Mouse (Mus musculus) midbrain, embryonic 15.5 days (tissue): ENCODE data around the gene Dynlrb2. TPM values are rescaled to one million over a fixed set of nuclear protein-coding genes. Genes with fewer than 3 reads are reported as not detected.

ENCODE experiments used
- ATAC-seq: fragments of 200-750 bp; cut with Nextera tagmentation; replicated peaks from 2 replicates; pipeline ENCODE4 v1.8.0; 2017; ENCODE audit warnings: moderate TSS enrichment
- H3K27ac ChIP-seq: fragments of 300-500 bp; sonication (generic); 2 replicates; pipeline ENCODE4 v1.5.1; 2015; ENCODE audit warnings: mild to moderate bottlenecking, inconsistent platforms
- H3K27me3 ChIP-seq: fragments of 300-500 bp; sonication (generic); replicated peaks from 2 replicates; pipeline ENCODE4 v1.6.1; 2015; ENCODE audit warnings: inconsistent platforms
- H3K36me3 ChIP-seq: fragments of 300-500 bp; sonication (generic); replicated peaks from 2 replicates; pipeline ENCODE4 v1.6.1; 2015; ENCODE audit warnings: inconsistent platforms
- H3K4me1 ChIP-seq: fragments of 300-500 bp; sonication (generic); 2 replicates; pipeline ENCODE4 v1.6.1; 2015; ENCODE audit warnings: inconsistent platforms
- H3K4me2 ChIP-seq: fragments of 300-500 bp; sonication (generic); 2 replicates; pipeline ENCODE4 v1.6.1; 2015; ENCODE audit warnings: inconsistent platforms, mild to moderate bottlenecking, moderate library complexity
- H3K4me3 ChIP-seq: fragments of 300-500 bp; sonication (generic); 2 replicates; pipeline ENCODE4 v1.5.1; 2015; ENCODE audit warnings: mild to moderate bottlenecking, inconsistent platforms
- H3K9ac ChIP-seq: fragments of 300-500 bp; sonication (generic); 2 replicates; pipeline ENCODE4 v1.6.1; 2015; ENCODE audit warnings: mild to moderate bottlenecking, inconsistent platforms
- H3K9me3 ChIP-seq: fragments of 300-500 bp; sonication (generic); 2 replicates; pipeline ENCODE4 v1.6.1; 2016; ENCODE audit warnings: inconsistent platforms
- WGBS: fragments of 180-500 bp; shearing (Covaris S2); methylation state at CpG from one replicate; pipeline ENCODE4 v1.1.7; 2015; ENCODE audit warnings: mixed read lengths; 5-methylcytosine and 5-hydroxymethylcytosine counted together
- polyA plus RNA-seq: library from polyadenylated mRNA; unstranded; fragments of >200 nt; fragmentation: Nextera tagmentation; extraction: Ambion mirVana; gene quantifications from 2 replicates; pipeline ENCODE4 v1.2.1, GENCODE M21; 2015

Gene Dynlrb2
- polyA plus RNA-seq: 13.0 and 15.2 TPM in 2 replicates

- H3K4me1 ChIP-seq: peaks cover 10% of the 10 kb centered on the region
- peak within 1 kb of the TSS; percentile 67 for H3K4me2 ChIP-seq
- no peaks in the 10 kb centered on the region for H3K36me3 ChIP-seq
- WGBS: 8% methylated on average over 19 of the region's 19 CpGs
- H3K27ac ChIP-seq: peak within 1 kb of the TSS; percentile 60; the same call in 1 of the 2 replicates
- no peaks in the 10 kb centered on the region for H3K9me3 ChIP-seq
- ATAC-seq: peak; percentile 93
- H3K27me3 ChIP-seq: no peaks in the 10 kb centered on the region
- H3K4me3 ChIP-seq: peak within 1 kb of the TSS; percentile 46
- peak within 1 kb of the TSS; percentile 54 for H3K9ac ChIP-seq
Measured at GRCm38 (mm10) chr8:116504477-116505120, at the start of gene Dynlrb2. TSS of gene Dynlrb2 (plus strand) at chr8:116504974.

- no peak overlapping the region for H3K27ac ChIP-seq
- ATAC-seq: no peak
- no peak overlapping the region for H3K9ac ChIP-seq
- no peaks in the 10 kb centered on the region for H3K36me3 ChIP-seq
- H3K9me3 ChIP-seq: no peaks in the 10 kb centered on the region
- H3K4me1 ChIP-seq: no peaks in the 10 kb centered on the region
- 85% methylated on average over 11 of the region's 11 CpGs for WGBS
- H3K27me3 ChIP-seq: no peaks in the 10 kb centered on the region
- no peak overlapping the region for H3K4me2 ChIP-seq
- H3K4me3 ChIP-seq: no peak overlapping the region
Measured at GRCm38 (mm10) chr8:116458569-116458968, 46.2 kb upstream of the Dynlrb2 start.

GRCm38 (mm10) chr8:116461472-116461871, 43.3 kb upstream of the Dynlrb2 start:
- H3K4me1 ChIP-seq: no peaks in the 10 kb centered on the region
- no peaks in the 10 kb centered on the region for H3K36me3 ChIP-seq
- 82% methylated on average over 4 of the region's 4 CpGs for WGBS
- no peaks in the 10 kb centered on the region for H3K9me3 ChIP-seq
- no peak overlapping the region for H3K27ac ChIP-seq
- H3K4me3 ChIP-seq: no peak overlapping the region
- no peak overlapping the region for H3K9ac ChIP-seq
- no peaks in the 10 kb centered on the region for H3K27me3 ChIP-seq
- H3K4me2 ChIP-seq: no peak overlapping the region
- ATAC-seq: no peak

- Histone ChIP-seq H3K36me3 (no peaks in the 10 kb centered on the region), H3K4me3 (no peak overlapping the region), H3K27me3 (no peaks in the 10 kb centered on the region), H3K4me2 (no peak overlapping the region), H3K4me1 (no peaks in the 10 kb centered on the region), H3K9me3 (no peaks in the 10 kb centered on the region), H3K9ac (no peak overlapping the region), H3K27ac (no peak overlapping the region)
- ATAC-seq: no peak
- WGBS: 84% methylated on average over 7 of the region's 7 CpGs
Measured at GRCm38 (mm10) chr8:116466586-116466985, 38.2 kb upstream of the Dynlrb2 start.

GRCm38 (mm10) chr8:116467027-116467426, 37.7 kb upstream of the Dynlrb2 start:
- Histone ChIP-seq H3K4me2 (no peak overlapping the region), H3K4me3 (no peak overlapping the region), H3K36me3 (no peaks in the 10 kb centered on the region), H3K9ac (no peak overlapping the region), H3K27me3 (no peaks in the 10 kb centered on the region), H3K4me1 (no peaks in the 10 kb centered on the region), H3K9me3 (no peaks in the 10 kb centered on the region), H3K27ac (no peak overlapping the region)
- ATAC-seq: no peak
- 83% methylated on average over 1 of the region's 1 CpGs for WGBS

GRCm38 (mm10) chr8:116477941-116478340, 26.8 kb upstream of the Dynlrb2 start:
- Histone ChIP-seq H3K4me3 (no peak overlapping the region), H3K27ac (no peak overlapping the region), H3K9me3 (no peaks in the 10 kb centered on the region), H3K36me3 (no peaks in the 10 kb centered on the region), H3K4me1 (no peaks in the 10 kb centered on the region), H3K27me3 (peaks cover 5% of the 10 kb centered on the region), H3K4me2 (no peak overlapping the region), H3K9ac (no peak overlapping the region)
- ATAC-seq: no peak
- WGBS: 85% methylated on average over 9 of the region's 9 CpGs

GRCm38 (mm10) chr8:116478681-116479080, 26.1 kb upstream of the Dynlrb2 start:
- Histone ChIP-seq H3K27me3 (peaks cover 6% of the 10 kb centered on the region), H3K9me3 (no peaks in the 10 kb centered on the region), H3K4me2 (no peak overlapping the region), H3K4me1 (peaks cover 2% of the 10 kb centered on the region), H3K9ac (no peak overlapping the region), H3K27ac (no peak overlapping the region), H3K4me3 (no peak overlapping the region), H3K36me3 (no peaks in the 10 kb centered on the region)
- no peak for ATAC-seq

- no peak for ATAC-seq
- no peak overlapping the region for H3K9ac ChIP-seq
- no peaks in the 10 kb centered on the region for H3K9me3 ChIP-seq
- H3K4me3 ChIP-seq: no peak overlapping the region
- 19% methylated on average over 7 of the region's 7 CpGs for WGBS
- no peaks in the 10 kb centered on the region for H3K36me3 ChIP-seq
- no peak overlapping the region for H3K27ac ChIP-seq
- H3K4me2 ChIP-seq: no peak overlapping the region
- peaks cover 4% of the 10 kb centered on the region for H3K4me1 ChIP-seq
- H3K27me3 ChIP-seq: peaks cover 11% of the 10 kb centered on the region
Measured at GRCm38 (mm10) chr8:116480894-116481293, 23.9 kb upstream of the Dynlrb2 start.

GRCm38 (mm10) chr8:116482738-116483137, 22.0 kb upstream of the Dynlrb2 start:
- no peaks in the 10 kb centered on the region for H3K9me3 ChIP-seq
- no peak overlapping the region for H3K27ac ChIP-seq
- WGBS: 46% methylated on average over 3 of the region's 3 CpGs

GRCm38 (mm10) chr8:116484087-116484486, 20.7 kb upstream of the Dynlrb2 start:
- no peak overlapping the region for H3K9ac ChIP-seq
- peaks cover 11% of the 10 kb centered on the region for H3K27me3 ChIP-seq
- no peak overlapping the region for H3K4me3 ChIP-seq
- no peak overlapping the region for H3K27ac ChIP-seq
- H3K9me3 ChIP-seq: no peaks in the 10 kb centered on the region
- H3K36me3 ChIP-seq: no peaks in the 10 kb centered on the region
- ATAC-seq: no peak
- peak overlapping the region; percentile 33 for H3K4me2 ChIP-seq
- H3K4me1 ChIP-seq: peaks cover 4% of the 10 kb centered on the region
- WGBS: 13% methylated on average over 2 of the region's 2 CpGs

More at GRCm38 (mm10) chr8:116482738-116483137, 22.0 kb upstream of the Dynlrb2 start:
- Histone ChIP-seq H3K4me3 (no peak overlapping the region), H3K4me1 (peaks cover 4% of the 10 kb centered on the region), H3K27me3 (peaks cover 11% of the 10 kb centered on the region), H3K36me3 (no peaks in the 10 kb centered on the region), H3K9ac (no peak overlapping the region), H3K4me2 (no peak overlapping the region)
- no peak for ATAC-seq

GRCm38 (mm10) chr8:116488546-116488945, 16.2 kb upstream of the Dynlrb2 start:
- no peaks in the 10 kb centered on the region for H3K36me3 ChIP-seq
- no peaks in the 10 kb centered on the region for H3K9me3 ChIP-seq
- ATAC-seq: no peak
- no peak overlapping the region for H3K9ac ChIP-seq
- no peak overlapping the region for H3K4me3 ChIP-seq
- H3K4me2 ChIP-seq: no peak overlapping the region
- peaks cover 5% of the 10 kb centered on the region; the same call in 1 of the 2 replicates for H3K27me3 ChIP-seq
- WGBS: 78% methylated on average over 2 of the region's 2 CpGs
- peaks cover 3% of the 10 kb centered on the region for H3K4me1 ChIP-seq
- no peak overlapping the region for H3K27ac ChIP-seq

- no peak overlapping the region for H3K4me3 ChIP-seq
- H3K4me1 ChIP-seq: peaks cover 10% of the 10 kb centered on the region
- H3K4me2 ChIP-seq: no peak overlapping the region
- H3K27ac ChIP-seq: no peak overlapping the region
- H3K9me3 ChIP-seq: no peaks in the 10 kb centered on the region
- no peak overlapping the region for H3K9ac ChIP-seq
- WGBS: 89% methylated on average over 7 of the region's 7 CpGs
- ATAC-seq: no peak
- H3K27me3 ChIP-seq: no peaks in the 10 kb centered on the region
- no peaks in the 10 kb centered on the region for H3K36me3 ChIP-seq
Measured at GRCm38 (mm10) chr8:116500057-116500809, 4.5 kb upstream of the Dynlrb2 start.

GRCm38 (mm10) chr8:116508721-116509120, 3.9 kb downstream of the Dynlrb2 start:
- Histone ChIP-seq H3K4me1 (peaks cover 10% of the 10 kb centered on the region), H3K9me3 (no peaks in the 10 kb centered on the region)
- WGBS: 82% methylated on average over 5 of the region's 5 CpGs

More at GRCm38 (mm10) chr8:116508721-116509120, 3.9 kb downstream of the Dynlrb2 start:
- no peak overlapping the region for H3K4me3 ChIP-seq
- H3K36me3 ChIP-seq: no peaks in the 10 kb centered on the region
- ATAC-seq: no peak
- H3K9ac ChIP-seq: no peak overlapping the region
- H3K27me3 ChIP-seq: no peaks in the 10 kb centered on the region
- H3K27ac ChIP-seq: no peak overlapping the region
- H3K4me2 ChIP-seq: no peak overlapping the region
